ENCODE assay signal across 8 mouse cellular contexts in the genomic region with DNA sequence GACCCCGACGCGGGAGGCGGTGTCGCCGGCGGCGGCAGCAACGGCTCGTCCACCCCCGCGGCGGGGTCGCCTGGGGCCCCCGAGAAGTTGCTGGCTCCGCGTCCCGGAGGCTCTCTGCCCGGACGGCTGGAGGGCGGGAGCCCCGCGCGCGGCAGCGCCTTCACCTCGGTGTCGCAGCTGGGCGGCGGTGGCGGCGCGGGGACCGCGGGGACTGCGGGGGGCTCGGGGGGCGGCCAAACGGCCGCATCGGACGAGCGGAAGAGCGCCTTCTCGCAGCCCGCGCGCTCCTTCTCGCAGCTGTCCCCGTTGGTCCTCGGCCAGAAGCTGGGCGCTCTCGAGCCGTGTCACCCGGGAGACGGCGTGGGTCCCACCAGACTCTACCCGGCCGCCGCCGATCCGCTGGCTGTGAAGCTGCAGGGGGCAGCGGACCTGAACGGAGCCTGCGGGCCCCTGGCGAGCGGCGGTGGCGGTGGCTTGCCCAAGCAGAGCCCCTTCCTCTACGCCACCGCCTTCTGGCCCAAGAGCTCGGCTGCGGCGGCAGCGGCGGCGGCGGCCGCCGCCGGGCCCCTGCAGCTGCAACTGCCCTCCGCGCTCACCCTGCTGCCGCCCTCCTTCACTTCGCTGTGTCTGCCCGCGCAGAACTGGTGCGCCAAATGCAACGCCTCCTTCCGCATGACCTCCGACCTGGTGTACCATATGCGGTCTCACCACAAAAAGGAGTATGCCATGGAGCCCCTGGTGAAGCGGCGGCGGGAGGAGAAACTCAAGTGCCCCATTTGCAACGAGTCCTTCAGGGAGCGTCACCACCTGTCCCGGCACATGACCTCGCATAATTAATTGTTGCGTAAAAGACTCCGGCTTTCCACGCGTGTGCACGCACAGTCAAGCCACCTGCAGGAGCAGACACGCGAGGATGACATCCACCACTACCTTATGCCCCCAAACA. TPM values are rescaled to one million over a fixed set of nuclear protein-coding genes. Genes with fewer than 3 reads are reported as not detected.
DNase-seq lines count a peak whose midpoint lies in the region; ATAC-seq and TF ChIP-seq lines count a peak whose summit lies in the region.

No protein-coding gene starts in this region.

- no peak for DNase-seq in layer of hippocampus, adult 2 months (ENCODE audit: low spot score in 2 of 2)
- no peak for DNase-seq in layer of hippocampus, adult 8-10 months (ENCODE audit: low spot score in 2 of 2)
- DNase-seq in R1 (ENCODE audit: low read depth, low spot score): peak; percentile 59
- DNase-seq in testis, postnatal 14 days (ENCODE audit: low spot score): peak; percentile 10
- DNase-seq in left cerebral cortex, postnatal 25 days (ENCODE audit: low spot score in 2 of 2): no peak

- peak; percentile 11 for ATAC-seq in inflammation-experienced regulatory T-cells, adult 6 months
- peak; percentile 38 for ATAC-seq in megakaryocyte progenitor cell, adult 5-6 weeks (replicated peaks; ENCODE audit: poor library complexity)

- intact Hi-C loops in left cerebral cortex, postnatal 25 days (cut with DNase I): loop anchor here (2.0 to 10.0 kb wide), 5 partner anchors 251 to 911 kb away; no protein-coding TSS in a partner anchor

- peaks cover 5% of the 10 kb centered on the region; the same call in 1 of the 2 replicates for H3K4me1 ChIP-seq in embryonic fibroblast, embryonic 13.5 days (ENCODE audit: control insufficient read depth, insufficient read depth, low read length)

- TF ChIP-seq POLR2A in embryonic fibroblast, embryonic 13.5 days (IDR thresholded peaks at IDR 0.05; ENCODE audit: low read depth, low read length): no peak

- peak overlapping the region; percentile 85 for H3K27ac ChIP-seq in layer of hippocampus, adult 2 months
- H3K27ac ChIP-seq in embryonic fibroblast, embryonic 13.5 days (ENCODE audit: insufficient read depth, low read length): no peak overlapping the region

- H3K4me3 ChIP-seq in layer of hippocampus, adult 2 months: peak overlapping the region; percentile 62
- peak overlapping the region; percentile 28 for H3K4me3 ChIP-seq in embryonic fibroblast, embryonic 13.5 days (ENCODE audit: insufficient read depth, low read length)

- TF ChIP-seq CTCF in layer of hippocampus, adult 2 months (conservative IDR thresholded peaks at IDR 0.05): no peak
- no peak for TF ChIP-seq CTCF in embryonic fibroblast, embryonic 13.5 days (IDR thresholded peaks at IDR 0.05; ENCODE audit: borderline replicate concordance, insufficient read depth, low read length)

RNA-seq across cellular contexts. Expression of a gene that starts 19.1 kb away (rescaled TPM):
- 10 to 100 TPM; 97.2 to 98.1 TPM for total RNA-seq in layer of hippocampus, adult 2 months (2021)
- total RNA-seq in layer of hippocampus, adult 8-10 months (2022): 10 to 100 TPM; 67.7 to 76.1 (median 71.5) TPM
- 0.25 TPM in 1 of 2 replicates, not detected in the other for polyA plus RNA-seq in embryonic fibroblast, embryonic 13.5 days (2011; ENCODE audit: insufficient read length, low read depth, missing spikeins)
- polyA plus RNA-seq in inflammation-experienced regulatory T-cells, adult 6 months (2017; shearing (Covaris generic)): not detected
- not detected in 2 replicates for total RNA-seq in megakaryocyte progenitor cell, adult 5-6 weeks (2015)
- not detected in 2 replicates for total RNA-seq in megakaryocyte progenitor cell, adult 5-6 weeks (2017)
- 10 to 100 TPM; 34.3 to 38.3 TPM for total RNA-seq in left cerebral cortex, postnatal 25 days (2021)

Comparison
In these comparisons a context has a peak if more than half of its experiments do, and no peak if none do; other contexts are left out.
1. DNase-seq: peak in R1 (single experiment) and testis, postnatal 14 days (single experiment); none in layer of hippocampus, adult 2 months (0 of 2), layer of hippocampus, adult 8-10 months (0 of 2) and left cerebral cortex, postnatal 25 days (0 of 2).
2. RNA of a gene that starts 19.1 kb away (total RNA-seq): 97.2 to 98.1 TPM in layer of hippocampus, adult 2 months, 67.7 to 76.1 TPM in layer of hippocampus, adult 8-10 months and 34.3 to 38.3 TPM in left cerebral cortex, postnatal 25 days; not detected in megakaryocyte progenitor cell, adult 5-6 weeks; every median in the first group is over 10 times any median in the second.